In the genomic region with DNA sequence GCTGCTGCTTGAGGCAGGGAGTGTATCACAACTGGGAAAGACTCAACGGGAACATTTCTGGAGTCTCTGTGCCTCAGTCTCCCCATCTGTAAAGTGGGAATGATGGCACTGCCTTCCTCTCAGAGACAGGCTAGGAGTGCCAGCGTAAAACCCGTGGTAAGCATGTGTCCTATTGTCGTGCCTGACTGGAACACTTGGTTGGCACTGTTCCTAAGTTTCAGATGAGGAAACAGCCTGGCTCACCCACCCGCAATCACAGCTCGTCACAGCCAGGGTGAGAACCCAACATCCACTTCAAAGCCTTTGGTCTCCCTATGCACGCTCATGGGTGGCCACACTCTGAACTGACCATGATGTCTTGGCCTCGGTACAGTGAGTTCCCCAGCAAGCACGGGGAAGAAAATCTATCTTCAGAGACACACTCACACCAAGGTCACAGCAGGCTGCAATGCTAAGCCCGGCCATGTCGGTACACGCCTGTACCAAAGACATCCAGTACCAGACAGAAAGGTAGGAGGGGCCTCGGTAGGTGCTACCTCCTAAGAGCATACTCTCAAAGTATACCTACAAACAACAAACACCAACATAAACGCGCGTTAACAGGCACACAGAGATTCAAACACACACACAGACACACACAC, we compare ENCODE assay signal across 11 mouse cellular contexts. TPM values are rescaled to one million over a fixed set of nuclear protein-coding genes. Genes with fewer than 3 reads are reported as not detected.
A peak's percentile ranks its signal among the peaks of the same experiment; 100 is the strongest.
DNase-seq lines count a peak whose midpoint lies in the region; ATAC-seq lines count a peak whose summit lies in the region.
"Had no signal": no experiment of that assay in that cellular context is flagged by ENCODE, and none has a peak within 500 bp of the region (broad histone marks: within the 10 kb centered on the region; RNA-seq: fewer than 3 reads in every experiment).

No protein-coding gene starts in this region.

- H3K27ac ChIP-seq in hindbrain, embryonic 13.5 days: peak overlapping the region; percentile 61
- H3K27ac ChIP-seq in hindbrain, embryonic 11.5 days (ENCODE audit: low read depth, low read length): no peak overlapping the region
- H3K27ac ChIP-seq in embryonic facial prominence, embryonic 15.5 days (replicated peaks): peak overlapping the region; percentile 85
- H3K27ac ChIP-seq in limb, embryonic 13.5 days: peak overlapping the region; percentile 77

- H3K4me2 ChIP-seq in hindbrain, embryonic 13.5 days: peak overlapping the region; percentile 44; the same call in 1 of the 2 replicates
- no peak overlapping the region for H3K4me2 ChIP-seq in hindbrain, embryonic 11.5 days (replicated peaks; ENCODE audit: low read depth, low read length)
- H3K4me2 ChIP-seq in embryonic facial prominence, embryonic 15.5 days (replicated peaks): peak overlapping the region; percentile 48
- peak overlapping the region; percentile 59 for H3K4me2 ChIP-seq in limb, embryonic 13.5 days (replicated peaks)

- no peak for ATAC-seq in hindbrain, embryonic 13.5 days (ENCODE audit: low FRiP score)
- no peak for ATAC-seq in hindbrain, embryonic 11.5 days (ENCODE audit: low FRiP score)
- peak; percentile 60 for ATAC-seq in CD4-positive, CD25-positive, alpha-beta regulatory T cell, adult 4 months
- no peak for ATAC-seq in embryonic facial prominence, embryonic 15.5 days (ENCODE audit: insufficient number of reproducible peaks, low FRiP score, low TSS enrichment, low read depth)
- ATAC-seq in limb, embryonic 13.5 days (ENCODE audit: low FRiP score, low read depth): no peak

- no peak overlapping the region for H3K9ac ChIP-seq in hindbrain, embryonic 13.5 days
- H3K9ac ChIP-seq in hindbrain, embryonic 11.5 days (ENCODE audit: low read depth, low read length): no peak overlapping the region
- H3K9ac ChIP-seq in embryonic facial prominence, embryonic 15.5 days: no peak overlapping the region
- 0 out of 2 replicates have a peak overlapping the region, but pooled peaks have one; percentile 40 for H3K9ac ChIP-seq in limb, embryonic 13.5 days

- peaks cover 69% of the 10 kb centered on the region for H3K4me1 ChIP-seq in hindbrain, embryonic 13.5 days (replicated peaks)
- no peaks in the 10 kb centered on the region; the same call in 1 of the 2 replicates for H3K4me1 ChIP-seq in hindbrain, embryonic 11.5 days (replicated peaks; ENCODE audit: control insufficient read depth, insufficient read depth, low read length)
- H3K4me1 ChIP-seq in embryonic facial prominence, embryonic 15.5 days: peaks cover 80% of the 10 kb centered on the region
- peaks cover 61% of the 10 kb centered on the region for H3K4me1 ChIP-seq in limb, embryonic 13.5 days

- DNase-seq in hindbrain, embryonic 11.5 days (ENCODE audit: low spot score): no peak
- DNase-seq in retina, embryonic 14.5 days (ENCODE audit: low spot score): no peak
- no peak for DNase-seq in thymus, postnatal 10 days (ENCODE audit: low spot score in 2 of 2)
- no peak for DNase-seq in lung, adult 18-20 months
- DNase-seq: adrenal gland, adult 8-10 months; cerebellum, postnatal 36 days; kidney, adult 8-10 months had no signal

- no peaks in the 10 kb centered on the region for H3K9me3 ChIP-seq in hindbrain, embryonic 13.5 days
- no peaks in the 10 kb centered on the region for H3K9me3 ChIP-seq in hindbrain, embryonic 11.5 days (ENCODE audit: control insufficient read depth, low read length)
- no peaks in the 10 kb centered on the region for H3K9me3 ChIP-seq in embryonic facial prominence, embryonic 15.5 days (replicated peaks)
- H3K9me3 ChIP-seq in limb, embryonic 13.5 days: no peaks in the 10 kb centered on the region

- no peak overlapping the region for H3K4me3 ChIP-seq in hindbrain, embryonic 13.5 days
- no peak overlapping the region for H3K4me3 ChIP-seq in hindbrain, embryonic 11.5 days (ENCODE audit: low read depth, low read length)
- no peak overlapping the region for H3K4me3 ChIP-seq in embryonic facial prominence, embryonic 15.5 days (replicated peaks)
- peak overlapping the region; percentile 23; the same call in 1 of the 2 replicates for H3K4me3 ChIP-seq in limb, embryonic 13.5 days

- WGBS in hindbrain, embryonic 13.5 days: 87% methylated on average over 16 of the region's 16 CpGs
- 92% methylated on average over 16 of the region's 16 CpGs for WGBS in hindbrain, embryonic 11.5 days
- 59% methylated on average over 16 of the region's 16 CpGs for WGBS in embryonic facial prominence, embryonic 15.5 days
- 78% methylated on average over 16 of the region's 16 CpGs for WGBS in limb, embryonic 13.5 days

- H3K27me3 ChIP-seq in hindbrain, embryonic 13.5 days: no peaks in the 10 kb centered on the region
- H3K27me3 ChIP-seq in hindbrain, embryonic 11.5 days (ENCODE audit: control insufficient read depth, insufficient read depth, low read length): no peaks in the 10 kb centered on the region
- no peaks in the 10 kb centered on the region for H3K27me3 ChIP-seq in embryonic facial prominence, embryonic 15.5 days
- H3K27me3 ChIP-seq in limb, embryonic 13.5 days: peaks cover 5% of the 10 kb centered on the region; the same call in 1 of the 2 replicates

- H3K36me3 ChIP-seq in hindbrain, embryonic 13.5 days: no peaks in the 10 kb centered on the region
- no peaks in the 10 kb centered on the region for H3K36me3 ChIP-seq in hindbrain, embryonic 11.5 days (ENCODE audit: control insufficient read depth, insufficient read depth, low read length)
- no peaks in the 10 kb centered on the region for H3K36me3 ChIP-seq in embryonic facial prominence, embryonic 15.5 days
- no peaks in the 10 kb centered on the region for H3K36me3 ChIP-seq in limb, embryonic 13.5 days

RNA-seq across cellular contexts. Expression of a gene that starts 50.2 kb away (rescaled TPM):
- polyA plus RNA-seq in hindbrain, embryonic 13.5 days (2015; fragmentation: Nextera tagmentation; extraction: Ambion mirVana): 27.0 and 31.0 TPM in 2 replicates
- polyA plus RNA-seq in hindbrain, embryonic 11.5 days (2014; fragmentation: Nextera tagmentation; extraction: Ambion mirVana): 6.8 and 8.4 TPM in 2 replicates
- 10 to 100 TPM; 40.0 to 41.6 TPM for polyA plus RNA-seq in CD4-positive, CD25-positive, alpha-beta regulatory T cell, adult 4 months (2017; shearing (Covaris generic))
- polyA plus RNA-seq in embryonic facial prominence, embryonic 15.5 days (2015; fragmentation: Nextera tagmentation; extraction: Ambion mirVana): 27.0 and 28.8 TPM in 2 replicates
- 12.6 and 14.1 TPM in 2 replicates for polyA plus RNA-seq in limb, embryonic 13.5 days (2015; fragmentation: Nextera tagmentation; extraction: Ambion mirVana)
